Mouse (Mus musculus) heart, embryonic 12.5 days (tissue): ENCODE data around the gene Olig2. TPM values are rescaled to one million over a fixed set of nuclear protein-coding genes. Genes with fewer than 3 reads are reported as not detected.

Experiments used
- ATAC-seq: fragments of 200-750 bp; cut with Nextera tagmentation; 2 replicates; pipeline ENCODE4 v1.8.0; 2017; ENCODE audit warnings: moderate TSS enrichment, moderate library complexity; ENCODE audit not compliant: insufficient number of reproducible peaks, low FRiP score
- H3K27ac ChIP-seq: fragments of 300-500 bp; sonication (generic); 2 replicates; pipeline ENCODE4 v1.5.1; 2016; ENCODE audit warnings: mild to moderate bottlenecking, moderate library complexity; ENCODE audit not compliant: poor library complexity, severe bottlenecking
- H3K27me3 ChIP-seq: fragments of 300-500 bp; sonication (generic); replicated peaks from 2 replicates; pipeline ENCODE4 v1.6.1; 2016; ENCODE audit warnings: mild to moderate bottlenecking, moderate library complexity
- H3K36me3 ChIP-seq: fragments of 300-500 bp; sonication (generic); 2 replicates; pipeline ENCODE4 v1.6.1; 2016; ENCODE audit warnings: mild to moderate bottlenecking, moderate library complexity
- H3K4me1 ChIP-seq: fragments of 300-500 bp; sonication (generic); replicated peaks from 2 replicates; pipeline ENCODE4 v1.6.1; 2016; ENCODE audit warnings: mild to moderate bottlenecking
- H3K4me2 ChIP-seq: fragments of 300-500 bp; sonication (generic); 2 replicates; pipeline ENCODE4 v1.6.1; 2016; ENCODE audit warnings: mild to moderate bottlenecking, moderate library complexity
- H3K4me3 ChIP-seq: fragments of 300-500 bp; sonication (generic); 2 replicates; pipeline ENCODE4 v1.5.1; 2016; ENCODE audit warnings: mild to moderate bottlenecking
- H3K9ac ChIP-seq: fragments of 300-500 bp; sonication (generic); 2 replicates; pipeline ENCODE4 v1.6.1; 2016; ENCODE audit warnings: mild to moderate bottlenecking, moderate library complexity
- H3K9me3 ChIP-seq: fragments of 300-500 bp; sonication (generic); replicated peaks from 2 replicates; pipeline ENCODE4 v1.6.1; 2016; ENCODE audit warnings: mild to moderate bottlenecking, moderate library complexity
- WGBS: fragments of 180-500 bp; shearing (Covaris S2); methylation state at CpG from one replicate; pipeline ENCODE4 v1.1.7; 2016; 5-methylcytosine and 5-hydroxymethylcytosine counted together
- polyA plus RNA-seq: library from polyadenylated mRNA; unstranded; fragments of >200 nt; fragmentation: Nextera tagmentation; extraction: Ambion mirVana; gene quantifications from 2 replicates; pipeline ENCODE4 v1.2.1, GENCODE M21; 2016

Olig2 gene
- polyA plus RNA-seq, 1 experiment from 2014 or later = not detected

GRCm38 (mm10) chr16:91226883-91227759 is 1.9 kb downstream of the Olig2 start:
- 1% methylated on average over 83 of the region's 85 CpGs for WGBS
- H3K4me1 ChIP-seq = peaks cover 36% of the 10 kb centered on the region
- 0 out of 2 replicates have a peak, but pooled peaks have one; percentile 10 for ATAC-seq
- no peak overlapping the region for H3K27ac ChIP-seq
- no peak overlapping the region for H3K9ac ChIP-seq
- H3K4me3 ChIP-seq = peak overlapping the region; percentile 20
- H3K9me3 ChIP-seq = no peaks in the 10 kb centered on the region
- peaks cover 100% of the 10 kb centered on the region for H3K27me3 ChIP-seq
- H3K4me2 ChIP-seq = peak overlapping the region; percentile 33
- H3K36me3 ChIP-seq = no peaks in the 10 kb centered on the region

- peaks cover 100% of the 10 kb centered on the region for H3K27me3 ChIP-seq
- no peak for ATAC-seq
- H3K9me3 ChIP-seq = no peaks in the 10 kb centered on the region
- H3K4me1 ChIP-seq = peaks cover 30% of the 10 kb centered on the region
- H3K36me3 ChIP-seq = no peaks in the 10 kb centered on the region
- 1% methylated on average over 6 of the region's 6 CpGs for WGBS
- no peak overlapping the region for H3K27ac ChIP-seq
- no peak overlapping the region for H3K9ac ChIP-seq
- no peak overlapping the region for H3K4me2 ChIP-seq
- no peak overlapping the region for H3K4me3 ChIP-seq
These were observed 2.4 kb downstream of the Olig2 start for GRCm38 (mm10) chr16:91227760-91228043.

- Histone ChIP-seq H3K4me3 (no peak overlapping the region), H3K27me3 (peaks cover 100% of the 10 kb centered on the region), H3K27ac (no peak overlapping the region), H3K4me1 (peaks cover 26% of the 10 kb centered on the region), H3K9me3 (no peaks in the 10 kb centered on the region), H3K9ac (no peak overlapping the region), H3K36me3 (no peaks in the 10 kb centered on the region), H3K4me2 (no peak overlapping the region)
- WGBS = 5% methylated on average over 30 of the region's 30 CpGs
- no peak for ATAC-seq
These were observed 3.2 kb downstream of the Olig2 start for GRCm38 (mm10) chr16:91228238-91229071.

GRCm38 (mm10) chr16:91229072-91229348 is 3.8 kb downstream of the Olig2 start:
- no peak overlapping the region for H3K4me2 ChIP-seq
- no peaks in the 10 kb centered on the region for H3K9me3 ChIP-seq
- WGBS = 5% methylated on average over 10 of the region's 10 CpGs
- H3K27me3 ChIP-seq = peaks cover 100% of the 10 kb centered on the region
- H3K9ac ChIP-seq = no peak overlapping the region
- peaks cover 26% of the 10 kb centered on the region for H3K4me1 ChIP-seq
- no peak overlapping the region for H3K4me3 ChIP-seq
- H3K27ac ChIP-seq = no peak overlapping the region
- H3K36me3 ChIP-seq = no peaks in the 10 kb centered on the region
- ATAC-seq = no peak

GRCm38 (mm10) chr16:91229643-91230042 is 4.4 kb downstream of the Olig2 start:
- peaks cover 100% of the 10 kb centered on the region for H3K27me3 ChIP-seq
- H3K36me3 ChIP-seq = no peaks in the 10 kb centered on the region
- H3K4me3 ChIP-seq = no peak overlapping the region
- peaks cover 25% of the 10 kb centered on the region for H3K4me1 ChIP-seq
- no peak overlapping the region for H3K4me2 ChIP-seq
- 14% methylated on average over 8 of the region's 8 CpGs for WGBS
- H3K27ac ChIP-seq = no peak overlapping the region
- ATAC-seq = no peak
- no peak overlapping the region for H3K9ac ChIP-seq
- H3K9me3 ChIP-seq = no peaks in the 10 kb centered on the region

GRCm38 (mm10) chr16:91231781-91232469 is 6.7 kb downstream of the Olig2 start:
- no peak overlapping the region for H3K9ac ChIP-seq
- no peak overlapping the region for H3K4me3 ChIP-seq
- no peaks in the 10 kb centered on the region for H3K9me3 ChIP-seq
- no peaks in the 10 kb centered on the region for H3K36me3 ChIP-seq
- WGBS = 4% methylated on average over 26 of the region's 26 CpGs
- no peak overlapping the region for H3K27ac ChIP-seq
- 0 out of 2 replicates have a peak overlapping the region, but pooled peaks have one; percentile 6 for H3K4me2 ChIP-seq
- H3K4me1 ChIP-seq = peaks cover 3% of the 10 kb centered on the region; the same call in 1 of the 2 replicates
- no peak for ATAC-seq
- peaks cover 100% of the 10 kb centered on the region for H3K27me3 ChIP-seq

- no peaks in the 10 kb centered on the region for H3K36me3 ChIP-seq
- 0 out of 2 replicates have a peak overlapping the region, but pooled peaks have one; percentile 6 for H3K4me2 ChIP-seq
- WGBS = 6% methylated on average over 25 of the region's 25 CpGs
- no peak for ATAC-seq
- H3K4me3 ChIP-seq = no peak overlapping the region
- H3K4me1 ChIP-seq = no peaks in the 10 kb centered on the region
- no peak overlapping the region for H3K27ac ChIP-seq
- no peaks in the 10 kb centered on the region for H3K9me3 ChIP-seq
- H3K27me3 ChIP-seq = peaks cover 100% of the 10 kb centered on the region
- H3K9ac ChIP-seq = no peak overlapping the region
These were observed 7.4 kb downstream of the Olig2 start for GRCm38 (mm10) chr16:91232470-91233240.

- H3K27me3 ChIP-seq = peaks cover 100% of the 10 kb centered on the region
- H3K9ac ChIP-seq = no peak overlapping the region
- no peaks in the 10 kb centered on the region for H3K4me1 ChIP-seq
- no peak for ATAC-seq
- H3K4me3 ChIP-seq = no peak overlapping the region
- no peaks in the 10 kb centered on the region for H3K9me3 ChIP-seq
- no peak overlapping the region for H3K4me2 ChIP-seq
- no peak overlapping the region for H3K27ac ChIP-seq
- WGBS = 22% methylated on average over 11 of the region's 11 CpGs
- H3K36me3 ChIP-seq = no peaks in the 10 kb centered on the region
These were observed 8.1 kb downstream of the Olig2 start for GRCm38 (mm10) chr16:91233241-91233944.

GRCm38 (mm10) chr16:91239024-91239423 is 13.8 kb downstream of the Olig2 start:
- Histone ChIP-seq H3K4me2 (no peak overlapping the region), H3K9ac (no peak overlapping the region), H3K27me3 (peaks cover 78% of the 10 kb centered on the region), H3K27ac (no peak overlapping the region), H3K4me1 (no peaks in the 10 kb centered on the region), H3K36me3 (no peaks in the 10 kb centered on the region), H3K4me3 (no peak overlapping the region), H3K9me3 (no peaks in the 10 kb centered on the region)
- WGBS = 46% methylated on average over 4 of the region's 4 CpGs
- ATAC-seq = no peak

GRCm38 (mm10) chr16:91246292-91246691 is 21.0 kb downstream of the Olig2 start:
- WGBS = 46% methylated on average over 9 of the region's 9 CpGs
- no peak for ATAC-seq
- Histone ChIP-seq H3K27me3 (peaks cover 49% of the 10 kb centered on the region), H3K9ac (no peak overlapping the region), H3K4me2 (no peak overlapping the region), H3K36me3 (no peaks in the 10 kb centered on the region), H3K4me1 (no peaks in the 10 kb centered on the region), H3K4me3 (no peak overlapping the region), H3K9me3 (no peaks in the 10 kb centered on the region), H3K27ac (no peak overlapping the region)
